Mouse (Mus musculus) stomach, postnatal 0 days (tissue): ENCODE measurements around the gene Aldh18a1. TPM values are rescaled to one million over a fixed set of nuclear protein-coding genes. Genes with fewer than 3 reads are reported as not detected.

Experiments used
- ATAC-seq: fragments of 200-750 bp; cut with Nextera tagmentation; 2 replicates; pipeline ENCODE4 v1.8.0; 2017; ENCODE audit not compliant: low FRiP score, low TSS enrichment
- DNase-seq: peaks from one replicate; pipeline ENCODE4 v3.0.0-alpha.2; 2016; ENCODE audit warnings: low spot score
- H3K27ac ChIP-seq: fragments of 300-500 bp; sonication (generic); replicated peaks from 2 replicates; pipeline ENCODE4 v1.5.1; 2014; ENCODE audit warnings: mild to moderate bottlenecking, control low read depth
- H3K27me3 ChIP-seq: fragments of 300-500 bp; sonication (generic); 2 replicates; pipeline ENCODE4 v1.6.1; 2014; ENCODE audit warnings: low read length; ENCODE audit not compliant: control insufficient read depth, insufficient read depth
- H3K36me3 ChIP-seq: fragments of 300-500 bp; sonication (generic); 2 replicates; pipeline ENCODE4 v1.6.1; 2014; ENCODE audit warnings: low read length, mixed read lengths; ENCODE audit not compliant: control insufficient read depth, insufficient read depth
- H3K4me1 ChIP-seq: fragments of 300-500 bp; sonication (generic); replicated peaks from 2 replicates; pipeline ENCODE4 v1.6.1; 2014; ENCODE audit warnings: antibody characterized with exemption; ENCODE audit not compliant: control insufficient read depth, insufficient read depth
- H3K4me2 ChIP-seq: fragments of 300-500 bp; sonication (generic); replicated peaks from 2 replicates; pipeline ENCODE4 v1.6.1; 2014; ENCODE audit warnings: low read depth, mild to moderate bottlenecking, control low read depth, moderate library complexity
- H3K4me3 ChIP-seq: fragments of 300-500 bp; sonication (generic); 2 replicates; pipeline ENCODE4 v1.5.1; 2014; ENCODE audit warnings: low read depth, low read length, control low read depth
- H3K9ac ChIP-seq: fragments of 300-500 bp; sonication (generic); 2 replicates; pipeline ENCODE4 v1.6.1; 2014; ENCODE audit warnings: mild to moderate bottlenecking, low read length, control low read depth, mixed read lengths
- H3K9me3 ChIP-seq: fragments of 300-500 bp; sonication (generic); 2 replicates; pipeline ENCODE4 v1.6.1; 2016; ENCODE audit warnings: low read length; ENCODE audit not compliant: control insufficient read depth
- CTCF ChIP-seq: IDR thresholded peaks from 2 replicates; pipeline ENCODE4 v1.5.1; 2016; ENCODE audit warnings: antibody characterized with exemption, low read depth, mild to moderate bottlenecking, moderate library complexity
- EP300 ChIP-seq: optimal IDR thresholded peaks from 2 replicates; pipeline ENCODE3; 2016; ENCODE audit warnings: antibody characterized with exemption
- WGBS: fragments of 180-500 bp; shearing (Covaris S2); extraction: QIAGEN DNeasy Blood & Tissue Kit; methylation state at CpG from one replicate; pipeline ENCODE4 v1.1.7; 2014; 5-methylcytosine and 5-hydroxymethylcytosine counted together
- polyA plus RNA-seq: library from polyadenylated mRNA; unstranded; fragments of >200 nt; fragmentation: Nextera tagmentation; extraction: Ambion mirVana; gene quantifications from 2 replicates; pipeline ENCODE4 v1.2.1, GENCODE M21; 2015

Gene Aldh18a1
- polyA plus RNA-seq, 1 experiment from 2014 or later: 43.0 TPM

GRCm38 (mm10) chr19:40556029-40556428, 32.2 kb downstream of the Aldh18a1 start:
- peaks cover 25% of the 10 kb centered on the region for H3K36me3 ChIP-seq
- H3K27ac ChIP-seq: no peak overlapping the region
- H3K9ac ChIP-seq: no peak overlapping the region
- H3K9me3 ChIP-seq: no peaks in the 10 kb centered on the region
- H3K4me2 ChIP-seq: no peak overlapping the region
- TF ChIP-seq EP300: no peak
- TF ChIP-seq CTCF: no peak
- H3K27me3 ChIP-seq: no peaks in the 10 kb centered on the region
- H3K4me1 ChIP-seq: no peaks in the 10 kb centered on the region
- no peak overlapping the region for H3K4me3 ChIP-seq
- 77% methylated on average over 7 of the region's 7 CpGs for WGBS
- DNase-seq (no peak), ATAC-seq (no peak)

GRCm38 (mm10) chr19:40555136-40555535, 33.1 kb downstream of the Aldh18a1 start:
- DNase-seq: no peak
- Histone ChIP-seq H3K4me1 (no peaks in the 10 kb centered on the region), H3K9me3 (no peaks in the 10 kb centered on the region), H3K4me2 (no peak overlapping the region), H3K9ac (no peak overlapping the region), H3K27me3 (no peaks in the 10 kb centered on the region), H3K36me3 (peaks cover 30% of the 10 kb centered on the region), H3K27ac (0 out of 2 replicates have a peak overlapping the region, but pooled peaks have one; percentile 61), H3K4me3 (no peak overlapping the region)
- no peak for TF ChIP-seq CTCF
- no peak for TF ChIP-seq EP300
- no peak for ATAC-seq
- 86% methylated on average over 8 of the region's 8 CpGs for WGBS

DNA sequence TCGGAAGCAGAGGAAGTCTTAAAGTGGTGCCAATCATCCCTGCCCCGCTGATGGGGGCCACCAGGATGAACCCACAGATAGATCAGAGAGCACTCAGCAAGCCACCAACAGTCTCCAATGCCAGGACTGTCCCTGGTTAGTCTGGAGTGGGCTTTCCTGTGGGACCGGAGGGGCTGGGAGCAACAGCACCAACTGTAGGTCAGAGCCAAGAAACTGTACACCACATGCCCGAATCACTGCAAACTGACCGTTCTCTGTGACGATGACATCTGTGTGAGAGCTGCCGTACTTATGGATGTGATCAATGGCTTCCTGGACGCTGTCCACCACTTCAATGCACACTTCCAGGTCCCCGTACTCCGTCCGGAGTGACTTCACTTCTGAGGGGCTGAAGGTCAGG, 33.9 kb downstream of the Aldh18a1 start:
- H3K27me3 ChIP-seq: no peaks in the 10 kb centered on the region
- H3K4me2 ChIP-seq: no peak overlapping the region
- H3K27ac ChIP-seq: peak overlapping the region; percentile 61; the same call in 1 of the 2 replicates
- no peak for ATAC-seq
- DNase-seq: no peak
- TF ChIP-seq CTCF (no peak), EP300 (no peak)
- no peaks in the 10 kb centered on the region for H3K9me3 ChIP-seq
- no peaks in the 10 kb centered on the region for H3K4me1 ChIP-seq
- 60% methylated on average over 11 of the region's 11 CpGs for WGBS
- peaks cover 30% of the 10 kb centered on the region for H3K36me3 ChIP-seq
- H3K9ac ChIP-seq: no peak overlapping the region
- H3K4me3 ChIP-seq: no peak overlapping the region

GRCm38 (mm10) chr19:40553849-40554248, 34.4 kb downstream of the Aldh18a1 start:
- Histone ChIP-seq H3K4me3 (no peak overlapping the region), H3K36me3 (peaks cover 30% of the 10 kb centered on the region), H3K4me1 (no peaks in the 10 kb centered on the region), H3K27me3 (no peaks in the 10 kb centered on the region), H3K9ac (no peak overlapping the region), H3K9me3 (no peaks in the 10 kb centered on the region), H3K27ac (peak overlapping the region; percentile 61; the same call in 1 of the 2 replicates), H3K4me2 (no peak overlapping the region)
- DNase-seq (no peak), ATAC-seq (peak; percentile 28; the same call in 1 of the 2 replicates)
- WGBS: 59% methylated on average over 6 of the region's 6 CpGs
- TF ChIP-seq EP300 (no peak), CTCF (no peak)

DNA sequence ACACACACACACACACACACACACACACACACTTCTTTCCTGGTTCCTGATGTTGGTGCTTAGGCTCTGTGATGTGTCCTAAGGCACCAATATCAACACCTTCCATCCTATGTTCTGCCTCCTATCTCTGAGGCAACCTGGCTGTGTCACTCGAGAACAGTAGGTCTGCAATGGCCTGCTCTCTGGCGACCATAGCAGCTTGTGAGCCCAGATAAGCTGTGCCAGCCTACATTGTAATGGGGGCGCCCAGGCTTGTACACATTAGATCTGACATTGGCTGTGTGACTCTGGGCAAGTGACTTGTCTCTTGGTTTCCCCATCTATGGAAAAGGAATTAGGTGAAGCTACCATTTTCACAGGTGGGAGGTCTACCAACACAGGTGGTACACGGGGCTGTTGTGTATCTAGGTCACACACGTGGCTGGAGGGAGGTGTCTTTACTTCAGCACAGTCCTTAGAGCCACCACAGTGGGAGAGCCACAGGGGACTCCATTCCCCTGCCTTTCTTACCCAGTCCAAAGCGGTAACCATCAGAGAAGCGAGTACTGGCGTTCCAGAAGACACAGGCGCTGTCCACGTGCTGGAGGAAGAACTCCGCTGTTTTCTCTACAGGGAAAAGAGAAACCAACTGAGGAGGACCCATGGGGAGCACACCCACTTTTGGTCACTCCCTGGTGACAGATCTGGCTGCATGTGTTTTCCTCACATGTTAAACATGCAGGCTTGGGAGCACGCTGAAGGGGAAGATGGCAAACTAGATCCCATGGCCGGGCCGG, 35.1 kb downstream of the Aldh18a1 start:
- no peak for ATAC-seq
- WGBS: 86% methylated on average over 14 of the region's 14 CpGs
- no peak overlapping the region for H3K4me3 ChIP-seq
- H3K27ac ChIP-seq: peak overlapping the region; percentile 61; the same call in 1 of the 2 replicates
- no peak overlapping the region for H3K9ac ChIP-seq
- TF ChIP-seq EP300: no peak
- no peak for TF ChIP-seq CTCF
- DNase-seq: no peak
- no peaks in the 10 kb centered on the region for H3K9me3 ChIP-seq
- peaks cover 30% of the 10 kb centered on the region for H3K36me3 ChIP-seq
- H3K27me3 ChIP-seq: no peaks in the 10 kb centered on the region
- H3K4me2 ChIP-seq: no peak overlapping the region
- H3K4me1 ChIP-seq: no peaks in the 10 kb centered on the region

- DNase-seq (no peak), ATAC-seq (peak; percentile 56; the same call in 1 of the 2 replicates)
- 33% methylated on average over 6 of the region's 6 CpGs for WGBS
- TF ChIP-seq EP300 (no peak), CTCF (no peak)
- Histone ChIP-seq H3K4me2 (no peak overlapping the region), H3K4me1 (no peaks in the 10 kb centered on the region), H3K27me3 (no peaks in the 10 kb centered on the region), H3K4me3 (no peak overlapping the region), H3K36me3 (peaks cover 17% of the 10 kb centered on the region), H3K9me3 (no peaks in the 10 kb centered on the region), H3K27ac (peak overlapping the region; percentile 91), H3K9ac (peak overlapping the region; percentile 43; the same call in 1 of the 2 replicates)
These were observed 38.6 kb downstream of the Aldh18a1 start for GRCm38 (mm10) chr19:40549516-40550135.
